Mouse (Mus musculus) CH12.LX (cell line): ENCODE data around the gene Pxmp4. TPM values are rescaled to one million over a fixed set of nuclear protein-coding genes. Genes with fewer than 3 reads are reported as not detected.

Experiments
- DNase-seq: peaks from one replicate; pipeline ENCODE4 v3.0.0-alpha.2; 2013; ENCODE audit errors: extremely low read depth
- H3K27ac ChIP-seq: 2 replicates; pipeline ENCODE4 v1.5.1; 2012; ENCODE audit warnings: low read depth, mild to moderate bottlenecking, control low read depth, moderate library complexity; ENCODE audit not compliant: insufficient read depth
- H3K27me3 ChIP-seq: replicated peaks from 2 replicates; pipeline ENCODE3; 2012; ENCODE audit warnings: inconsistent platforms
- H3K36me3 ChIP-seq, 2 experiments: replicated peaks in 1 of 2; 2 replicates each; pipeline versions ENCODE3 to v1.6.1; 2012; ENCODE audit warnings: inconsistent platforms in 1 of 2, low read length in 1 of 2, mild to moderate bottlenecking in 1 of 2, mixed read lengths in 1 of 2, moderate library complexity in 1 of 2; ENCODE audit not compliant: control insufficient read depth in 1 of 2, insufficient read depth in 1 of 2
- H3K4me1 ChIP-seq, 2 experiments: 2 replicates each; pipeline ENCODE4 v1.6.1; 2012; ENCODE audit warnings: inconsistent platforms in 1 of 2, moderate library complexity in 1 of 2; ENCODE audit not compliant: insufficient read depth in 2 of 2, control insufficient read depth in 1 of 2
- H3K4me2 ChIP-seq: 2 replicates; pipeline ENCODE4 v1.6.1; 2012; ENCODE audit warnings: low read depth, mild to moderate bottlenecking, control low read depth; ENCODE audit not compliant: poor library complexity, insufficient read depth, severe bottlenecking
- H3K4me3 ChIP-seq, 3 experiments: fragments of 150-350 bp in 1 of 3; sonication (generic) in 1 of 3; replicated peaks in 1 of 3; 2 replicates each; pipeline versions ENCODE3 to v1.5.1; 2011 to 2012; ENCODE audit warnings: low read depth in 2 of 3, low read length in 2 of 3, mild to moderate bottlenecking in 2 of 3, moderate library complexity in 2 of 3, control low read depth in 1 of 3, improper control_type of control experiment in 1 of 3, inconsistent platforms in 1 of 3, mixed read lengths in 1 of 3; ENCODE audit not compliant: poor library complexity in 1 of 3
- H3K79me2 ChIP-seq: replicated peaks from 2 replicates; pipeline ENCODE4 v1.6.1; 2012; ENCODE audit warnings: mild to moderate bottlenecking, moderate library complexity; ENCODE audit not compliant: control insufficient read depth, poor library complexity, insufficient read depth, severe bottlenecking; ENCODE audit errors: extremely low read depth
- H3K9ac ChIP-seq: 2 replicates; pipeline ENCODE4 v1.6.1; 2012; ENCODE audit warnings: low read depth, mild to moderate bottlenecking, control low read depth, moderate library complexity; ENCODE audit not compliant: insufficient read depth
- H3K9me3 ChIP-seq: replicated peaks from 2 replicates; pipeline ENCODE3; 2012; ENCODE audit warnings: low read length, inconsistent platforms, mixed read lengths
- BHLHE40 ChIP-seq: IDR thresholded peaks from 2 replicates; pipeline ENCODE4 v1.6.1; 2011; ENCODE audit warnings: mild to moderate bottlenecking, low read depth, low read length, improper control_type of control experiment
- CHD1 ChIP-seq: IDR thresholded peaks from 2 replicates; pipeline ENCODE4 v1.6.1; 2012; ENCODE audit warnings: low read depth, low read length, improper control_type of control experiment, inconsistent platforms
- CTCF ChIP-seq, 2 experiments: IDR thresholded peaks in 1 of 2; conservative IDR thresholded peaks in 1 of 2; 2 replicates each; pipeline ENCODE4 v1.5.1; 2011 to 2012; ENCODE audit warnings: low read depth in 2 of 2, low read length in 2 of 2, improper control_type of control experiment in 1 of 2, inconsistent platforms in 1 of 2, mild to moderate bottlenecking in 1 of 2, moderate library complexity in 1 of 2
- E2F4 ChIP-seq: IDR thresholded peaks from 2 replicates; pipeline ENCODE4 v1.6.1; 2011; ENCODE audit warnings: low read depth, low read length, improper control_type of control experiment; ENCODE audit not compliant: insufficient replicate concordance
- IRF4 ChIP-seq: IDR thresholded peaks from 2 replicates; pipeline ENCODE4 v1.6.1; 2014; ENCODE audit warnings: low read depth, mild to moderate bottlenecking, inconsistent platforms, low read length, improper control_type of control experiment
- MAZ ChIP-seq: IDR thresholded peaks from 2 replicates; pipeline ENCODE4 v1.6.1; 2012; ENCODE audit warnings: low read depth, mild to moderate bottlenecking, inconsistent platforms, low read length, improper control_type of control experiment, moderate library complexity
- MXI1 ChIP-seq: IDR thresholded peaks from 2 replicates; pipeline ENCODE4 v1.6.1; 2011; ENCODE audit warnings: mild to moderate bottlenecking, low read depth, low read length, improper control_type of control experiment
- NRF1 ChIP-seq: IDR thresholded peaks from 2 replicates; pipeline ENCODE4 v1.6.1; 2014; ENCODE audit warnings: low read depth, mild to moderate bottlenecking, inconsistent platforms, low read length, improper control_type of control experiment, moderate library complexity
- POLR2A ChIP-seq: IDR thresholded peaks from 2 replicates; pipeline ENCODE4 v1.6.1; 2011; ENCODE audit warnings: low read depth, mild to moderate bottlenecking, improper control_type of control experiment, low read length
- RCOR1 ChIP-seq: conservative IDR thresholded peaks from 2 replicates; pipeline ENCODE4 v1.6.1; 2012; ENCODE audit warnings: low read depth, mild to moderate bottlenecking, inconsistent platforms, low read length, improper control_type of control experiment
- SMC3 ChIP-seq: IDR thresholded peaks from 2 replicates; pipeline ENCODE4 v1.6.1; 2011; ENCODE audit warnings: low read depth, low read length, improper control_type of control experiment
- TCF12 ChIP-seq: IDR thresholded peaks from 2 replicates; pipeline ENCODE4 v1.6.1; 2014; ENCODE audit warnings: low read depth, mild to moderate bottlenecking, inconsistent platforms, low read length, improper control_type of control experiment
- UBTF ChIP-seq: IDR thresholded peaks from 2 replicates; pipeline ENCODE4 v1.6.1; 2012; ENCODE audit warnings: low read depth, mild to moderate bottlenecking, inconsistent platforms, low read length, improper control_type of control experiment, moderate library complexity
- USF1 ChIP-seq: IDR thresholded peaks from 2 replicates; pipeline ENCODE4 v1.6.1; 2014; ENCODE audit warnings: low read depth, mild to moderate bottlenecking, inconsistent platforms, low read length, improper control_type of control experiment
- ZKSCAN1 ChIP-seq: IDR thresholded peaks from 2 replicates; pipeline ENCODE4 v1.6.1; 2012; ENCODE audit warnings: low read depth, inconsistent platforms, low read length, improper control_type of control experiment, borderline replicate concordance
- ZMIZ1 ChIP-seq: IDR thresholded peaks from 2 replicates; pipeline ENCODE4 v1.6.1; 2012; ENCODE audit warnings: low read depth, mild to moderate bottlenecking, inconsistent platforms, low read length, improper control_type of control experiment
- dilution Hi-C: fragments of 300-500 bp; cut with MboI; formaldehyde crosslinking; loops from 2 replicates; pipeline ENCODE4 v1.14.3; 2020; ENCODE audit warnings: low sequenced_read_pairs; ENCODE audit not compliant: extremely low pct_unique_long_range_greater_than_20kb, extremely low pct_ligation_motif_present
- in situ Hi-C: fragments of 300-500 bp; cut with MboI; formaldehyde crosslinking; loops from 3 replicates; pipeline ENCODE4 v1.14.3; 2019; ENCODE audit warnings: low sequenced_read_pairs, low pct_ligation_motif_present, low pct_unique_long_range_greater_than_20kb, mixed read lengths
- polyA plus RNA-seq: library from polyadenylated mRNA; unstranded; fragments of >175 nt; gene quantifications from 2 replicates; pipeline ENCODE4 v1.2.1, GENCODE M21; 2012; ENCODE audit warnings: low read depth; ENCODE audit not compliant: insufficient read length
- total RNA-seq, 2 experiments: library from RNA; depleted of rRNA; stranded (reverse); fragments of 300-350 nt in 1 of 2; fragments of >200 nt in 1 of 2; gene quantifications; 2 replicates each; pipeline ENCODE4 v1.2.3; 2012 to 2014

Pxmp4 gene
- total and polyA plus RNA-seq, 3 experiments: 6.0 to 9.4 (median 7.6) TPM

GRCm38 (mm10) chr2:154621684-154622083 lies 18.2 kb upstream of the Pxmp4 start:
- Histone ChIP-seq H3K9me3 (peaks cover 5% of the 10 kb centered on the region), H3K27me3 (no peaks in the 10 kb centered on the region), H3K36me3 (peaks cover 0 to 32% of the 10 kb centered on the region in 2 experiments), H3K9ac (no peak overlapping the region), H3K4me2 (no peak overlapping the region), H3K4me3 (no peak overlapping the region), H3K79me2 (no peaks in the 10 kb centered on the region), H3K27ac (no peak overlapping the region), H3K4me1 (no peaks in the 10 kb centered on the region)
- in situ Hi-C loops (no loop called here), dilution Hi-C loops (no loop called here)
- TF ChIP-seq ZMIZ1 (no peak), MAZ (no peak), TCF12 (no peak)
- DNase-seq: no peak

- in situ Hi-C loops: no loop called here
- H3K9ac ChIP-seq: no peak overlapping the region
- dilution Hi-C loops: no loop called here
- no peaks in the 10 kb centered on the region for H3K79me2 ChIP-seq
- no peaks in the 10 kb centered on the region for H3K9me3 ChIP-seq
- no peak overlapping the region for H3K4me3 ChIP-seq
- DNase-seq: no peak
- H3K4me1 ChIP-seq: peaks cover 0 to 8% of the 10 kb centered on the region in 2 experiments; a peak in 3 of 4 replicates
- H3K27ac ChIP-seq: no peak overlapping the region
- H3K27me3 ChIP-seq: no peaks in the 10 kb centered on the region
- H3K4me2 ChIP-seq: no peak overlapping the region
- H3K36me3 ChIP-seq: peaks cover 0 to 4% of the 10 kb centered on the region in 2 experiments
- TF ChIP-seq IRF4 (no peak), USF1 (no peak), SMC3 (no peak), NRF1 (no peak), MXI1 (no peak), MAZ (no peak), TCF12 (no peak), BHLHE40 (no peak), RCOR1 (no peak), POLR2A (no peak), CHD1 (no peak), UBTF (no peak), CTCF (conservative IDR thresholded peaks at IDR 0.05 in 1 of 2, IDR thresholded peaks at IDR 0.05 in 1 of 2; ENCODE audit: low read depth in 2 of 2, low read length in 2 of 2) (no peak), E2F4 (no peak), ZKSCAN1 (no peak)
- TF ChIP-seq, all 38 proteins: peak for 0
Measured at GRCm38 (mm10) chr2:154617061-154617460, 13.6 kb upstream of the Pxmp4 start.
